Mouse (Mus musculus): ENCODE data around the gene Chrne.

DNA sequence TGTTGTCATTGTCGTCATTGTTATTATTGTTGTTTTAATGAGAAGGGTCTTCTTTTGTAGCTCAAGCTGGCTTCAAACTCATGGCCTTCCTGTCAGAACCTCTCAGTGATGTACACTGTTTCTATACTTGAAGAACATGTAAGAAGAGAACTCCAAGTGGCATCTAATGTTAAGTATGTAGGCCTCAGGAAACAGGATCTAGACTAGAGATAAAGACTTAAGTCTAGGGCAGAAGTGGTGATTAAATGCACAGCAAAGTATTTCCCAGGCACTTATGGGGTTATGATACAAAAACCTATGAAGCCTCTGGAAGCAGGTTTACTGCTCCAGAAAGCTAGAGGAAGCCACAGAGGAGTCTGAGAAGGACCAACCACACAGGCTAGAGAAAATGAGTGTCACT lies 19.3 kb upstream of the Chrne start:
- no peak for TF ChIP-seq CTCF (IDR thresholded peaks at IDR 0.05)
- no peak for TF ChIP-seq POLR2A (IDR thresholded peaks at IDR 0.05; ENCODE audit: insufficient read depth, low read depth, low read length)
- no peak for TF ChIP-seq EP300 (IDR thresholded peaks at IDR 0.05; ENCODE audit: insufficient read depth, low read depth, low read length)
